Mouse (Mus musculus): ENCODE data around the gene Chdh. TPM values are rescaled to one million over a fixed set of nuclear protein-coding genes. Genes with fewer than 3 reads are reported as not detected.

Gene Chdh
- total and polyA plus RNA-seq, 3 experiments: not detected

GRCm38 (mm10) chr14:30038431-30038830 is 29.6 kb downstream of the Chdh start:
- Histone ChIP-seq H3K36me3 (replicated peaks in 1 of 2; ENCODE audit: control insufficient read depth in 1 of 2, insufficient read depth in 1 of 2, low read length in 1 of 2) (no peaks in the 10 kb centered on the region), H3K27ac (ENCODE audit: insufficient read depth, low read depth) (no peak overlapping the region), H3K4me2 (ENCODE audit: insufficient read depth, low read depth, poor library complexity, severe bottlenecking) (no peak overlapping the region), H3K9me3 (replicated peaks; ENCODE audit: low read length) (no peaks in the 10 kb centered on the region), H3K79me2 (replicated peaks; ENCODE audit: control insufficient read depth, extremely low read depth, insufficient read depth, poor library complexity, severe bottlenecking) (no peaks in the 10 kb centered on the region), H3K4me1 (ENCODE audit: control insufficient read depth in 1 of 2, insufficient read depth in 2 of 2) (peaks cover 0 to 21% of the 10 kb centered on the region in 2 experiments; a peak in 2 of 4 replicates), H3K27me3 (replicated peaks) (no peaks in the 10 kb centered on the region), H3K9ac (ENCODE audit: insufficient read depth, low read depth) (no peak overlapping the region), H3K4me3 (replicated peaks in 1 of 3; ENCODE audit: low read depth in 2 of 3, low read length in 2 of 3, poor library complexity in 1 of 3) (no peak overlapping the region)
- no peak for DNase-seq (ENCODE audit: extremely low read depth)
- in situ Hi-C loops (cut with MboI; ENCODE audit: low pct_ligation_motif_present, low pct_unique_long_range_greater_than_20kb, low sequenced_read_pairs): loop anchor here (5.0 kb wide), 1 partner anchor 39 kb away; no protein-coding TSS in a partner anchor
- TF ChIP-seq RAD21 (IDR thresholded peaks at IDR 0.05; ENCODE audit: low read depth, low read length) (no peak), ETS1 (conservative IDR thresholded peaks at IDR 0.05; ENCODE audit: low read depth, low read length) (no peak), JUND (conservative IDR thresholded peaks at IDR 0.05; ENCODE audit: low read depth, low read length) (no peak), MEF2A (IDR thresholded peaks at IDR 0.05; ENCODE audit: borderline replicate concordance, low read depth, low read length) (no peak), KAT2A (IDR thresholded peaks at IDR 0.05; ENCODE audit: insufficient replicate concordance, low read length) (no peak), CHD2 (IDR thresholded peaks at IDR 0.05; ENCODE audit: low read length) (no peak), BHLHE40 (IDR thresholded peaks at IDR 0.05; ENCODE audit: low read depth, low read length) (no peak), NRF1 (IDR thresholded peaks at IDR 0.05; ENCODE audit: low read depth, low read length) (no peak), MAZ (IDR thresholded peaks at IDR 0.05; ENCODE audit: low read depth, low read length) (no peak), USF1 (IDR thresholded peaks at IDR 0.05; ENCODE audit: low read depth, low read length) (no peak), TCF12 (IDR thresholded peaks at IDR 0.05; ENCODE audit: low read depth, low read length) (no peak), TBP (conservative IDR thresholded peaks at IDR 0.05; ENCODE audit: low read depth, low read length) (no peak), JUN (IDR thresholded peaks at IDR 0.05; ENCODE audit: insufficient read depth, low read depth, low read length) (no peak), HCFC1 (IDR thresholded peaks at IDR 0.05; ENCODE audit: low read depth, low read length) (no peak), ZNF384 (IDR thresholded peaks at IDR 0.05; ENCODE audit: low read depth, low read length) (no peak)
- dilution Hi-C loops (cut with MboI; ENCODE audit: extremely low pct_ligation_motif_present, extremely low pct_unique_long_range_greater_than_20kb, low sequenced_read_pairs): no loop called here

DNA sequence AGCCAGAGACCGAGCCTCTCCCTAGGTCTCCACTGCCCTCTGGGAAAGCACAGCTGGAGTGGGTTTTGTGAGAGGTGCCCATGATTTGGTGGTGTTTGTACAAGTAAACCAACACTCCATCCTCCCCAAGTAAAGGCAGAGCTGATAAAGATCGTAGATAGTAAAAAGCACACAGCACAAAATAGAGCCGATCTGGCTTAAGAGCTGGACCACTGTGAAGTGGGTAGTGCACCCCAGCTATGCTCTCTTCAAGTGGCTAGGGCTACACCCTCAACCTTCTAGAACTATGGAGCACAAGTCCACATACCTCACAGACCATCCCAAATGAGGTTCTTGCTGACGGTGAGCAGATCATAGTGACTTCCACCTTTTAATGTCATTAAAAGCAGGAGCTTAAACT is 30.6 kb downstream of the Chdh start:
- dilution Hi-C loops (cut with MboI; ENCODE audit: extremely low pct_ligation_motif_present, extremely low pct_unique_long_range_greater_than_20kb, low sequenced_read_pairs) (no loop called here), in situ Hi-C loops (cut with MboI; ENCODE audit: low pct_ligation_motif_present, low pct_unique_long_range_greater_than_20kb, low sequenced_read_pairs) (loop anchor here (5.0 kb wide), 1 partner anchor 38 kb away; no protein-coding TSS in a partner anchor)
- Histone ChIP-seq H3K9ac (ENCODE audit: insufficient read depth, low read depth) (no peak overlapping the region), H3K27me3 (replicated peaks) (no peaks in the 10 kb centered on the region), H3K36me3 (replicated peaks in 1 of 2; ENCODE audit: control insufficient read depth in 1 of 2, insufficient read depth in 1 of 2, low read length in 1 of 2) (no peaks in the 10 kb centered on the region), H3K4me3 (replicated peaks in 1 of 3; ENCODE audit: low read depth in 2 of 3, low read length in 2 of 3, poor library complexity in 1 of 3) (no peak overlapping the region), H3K9me3 (replicated peaks; ENCODE audit: low read length) (no peaks in the 10 kb centered on the region), H3K4me1 (ENCODE audit: control insufficient read depth in 1 of 2, insufficient read depth in 2 of 2) (peaks cover 0 to 21% of the 10 kb centered on the region in 2 experiments; a peak in 2 of 4 replicates), H3K27ac (ENCODE audit: insufficient read depth, low read depth) (no peak overlapping the region), H3K79me2 (replicated peaks; ENCODE audit: control insufficient read depth, extremely low read depth, insufficient read depth, poor library complexity, severe bottlenecking) (no peaks in the 10 kb centered on the region), H3K4me2 (ENCODE audit: insufficient read depth, low read depth, poor library complexity, severe bottlenecking) (no peak overlapping the region)
- no peak for DNase-seq (ENCODE audit: extremely low read depth)
- TF ChIP-seq MEF2A (IDR thresholded peaks at IDR 0.05; ENCODE audit: borderline replicate concordance, low read depth, low read length): no peak
- TF ChIP-seq HCFC1 (IDR thresholded peaks at IDR 0.05; ENCODE audit: low read depth, low read length): no peak
- no peak for TF ChIP-seq GABPA (IDR thresholded peaks at IDR 0.05; ENCODE audit: insufficient replicate concordance, low read depth, low read length)
- TF ChIP-seq CHD1 (IDR thresholded peaks at IDR 0.05; ENCODE audit: low read depth, low read length): no peak
- TF ChIP-seq NELFE (IDR thresholded peaks at IDR 0.05; ENCODE audit: low read depth, low read length): no peak
- no peak for TF ChIP-seq MAX (IDR thresholded peaks at IDR 0.05; ENCODE audit: low read length)
- TF ChIP-seq ZMIZ1 (IDR thresholded peaks at IDR 0.05; ENCODE audit: low read depth, low read length): no peak
- TF ChIP-seq MYC (IDR thresholded peaks at IDR 0.05; ENCODE audit: low read depth, low read length): no peak

Data from CH12.LX (cell line).